Mouse (Mus musculus) limb, embryonic 11.5 days (tissue): ENCODE data around the gene Gm28038. TPM values are rescaled to one million over a fixed set of nuclear protein-coding genes. Genes with fewer than 3 reads are reported as not detected.

Source experiments
- ATAC-seq: fragments of 200-750 bp; cut with Nextera tagmentation; 2 replicates; pipeline ENCODE4 v1.8.0; 2017; ENCODE audit warnings: low read depth; ENCODE audit not compliant: insufficient number of reproducible peaks, low FRiP score, low TSS enrichment
- DNase-seq: peaks from one replicate; pipeline ENCODE4 v3.0.0-alpha.2; 2015; ENCODE audit warnings: low spot score
- H3K27ac ChIP-seq: fragments of 300-500 bp; sonication (generic); replicated peaks from 2 replicates; pipeline ENCODE4 v1.5.1; 2014; ENCODE audit warnings: low read depth, mild to moderate bottlenecking, low read length
- H3K27me3 ChIP-seq: fragments of 300-500 bp; sonication (generic); 2 replicates; pipeline ENCODE4 v1.6.1; 2014; ENCODE audit warnings: mild to moderate bottlenecking, low read length, mixed read lengths; ENCODE audit not compliant: control insufficient read depth, insufficient read depth
- H3K36me3 ChIP-seq: fragments of 300-500 bp; sonication (generic); 2 replicates; pipeline ENCODE4 v1.6.1; 2014; ENCODE audit warnings: mild to moderate bottlenecking, low read length, moderate library complexity, mixed read lengths; ENCODE audit not compliant: control insufficient read depth, insufficient read depth
- H3K4me1 ChIP-seq: fragments of 300-500 bp; sonication (generic); 2 replicates; pipeline ENCODE4 v1.6.1; 2014; ENCODE audit warnings: low read length, mixed read lengths; ENCODE audit not compliant: control insufficient read depth, insufficient read depth
- H3K4me2 ChIP-seq: fragments of 300-500 bp; sonication (generic); 2 replicates; pipeline ENCODE4 v1.6.1; 2014; ENCODE audit warnings: low read depth, mild to moderate bottlenecking, moderate library complexity; ENCODE audit not compliant: severe bottlenecking
- H3K4me3 ChIP-seq: fragments of 300-500 bp; sonication (generic); 2 replicates; pipeline ENCODE4 v1.5.1; 2014; ENCODE audit warnings: low read depth, low read length
- H3K9ac ChIP-seq: fragments of 300-500 bp; sonication (generic); 2 replicates; pipeline ENCODE4 v1.6.1; 2014; ENCODE audit warnings: mild to moderate bottlenecking, low read length
- H3K9me3 ChIP-seq: fragments of 300-500 bp; sonication (generic); 2 replicates; pipeline ENCODE4 v1.6.1; 2016; ENCODE audit warnings: low read length; ENCODE audit not compliant: control insufficient read depth
- WGBS: fragments of 180-500 bp; shearing (Covaris S2); extraction: QIAGEN DNeasy Blood & Tissue Kit; methylation state at CpG from one replicate; pipeline ENCODE4 v1.1.7; 2014; 5-methylcytosine and 5-hydroxymethylcytosine counted together
- polyA plus RNA-seq: library from polyadenylated mRNA; unstranded; fragments of >200 nt; fragmentation: Nextera tagmentation; extraction: Ambion mirVana; gene quantifications from 2 replicates; pipeline ENCODE4 v1.2.1, GENCODE M21; 2014

The Gm28038 gene
- polyA plus RNA-seq, 1 experiment from 2014 or later: not detected

GRCm38 (mm10) chr2:30267466-30267865, 13.4 kb upstream of the Gm28038 start:
- H3K4me3 ChIP-seq: no peak overlapping the region
- ATAC-seq: no peak
- no peak overlapping the region for H3K4me2 ChIP-seq
- no peaks in the 10 kb centered on the region for H3K27me3 ChIP-seq
- H3K4me1 ChIP-seq: peaks cover 14% of the 10 kb centered on the region
- no peak overlapping the region for H3K27ac ChIP-seq
- H3K36me3 ChIP-seq: peaks cover 4% of the 10 kb centered on the region
- no peak for DNase-seq
- H3K9ac ChIP-seq: no peak overlapping the region
- WGBS: 94% methylated on average over 2 of the region's 2 CpGs
- H3K9me3 ChIP-seq: no peaks in the 10 kb centered on the region

GRCm38 (mm10) chr2:30268371-30268770, 12.5 kb upstream of the Gm28038 start:
- Histone ChIP-seq H3K27me3 (no peaks in the 10 kb centered on the region), H3K36me3 (peaks cover under 1% of the 10 kb centered on the region), H3K4me3 (no peak overlapping the region), H3K9me3 (no peaks in the 10 kb centered on the region), H3K4me2 (no peak overlapping the region), H3K27ac (no peak overlapping the region), H3K9ac (no peak overlapping the region), H3K4me1 (peaks cover 14% of the 10 kb centered on the region)
- 56% methylated on average over 4 of the region's 4 CpGs for WGBS
- ATAC-seq (no peak), DNase-seq (no peak)

GRCm38 (mm10) chr2:30269241-30269990, 11.4 kb upstream of the Gm28038 start:
- no peak overlapping the region for H3K4me3 ChIP-seq
- H3K27me3 ChIP-seq: no peaks in the 10 kb centered on the region
- 92% methylated on average over 17 of the region's 17 CpGs for WGBS
- no peaks in the 10 kb centered on the region for H3K9me3 ChIP-seq
- ATAC-seq (no peak), DNase-seq (no peak)
- H3K9ac ChIP-seq: no peak overlapping the region
- H3K36me3 ChIP-seq: no peaks in the 10 kb centered on the region
- H3K27ac ChIP-seq: no peak overlapping the region
- H3K4me2 ChIP-seq: no peak overlapping the region
- H3K4me1 ChIP-seq: peaks cover 14% of the 10 kb centered on the region

- Histone ChIP-seq H3K4me2 (no peak overlapping the region), H3K36me3 (no peaks in the 10 kb centered on the region), H3K27me3 (no peaks in the 10 kb centered on the region), H3K4me3 (no peak overlapping the region), H3K27ac (no peak overlapping the region), H3K4me1 (peaks cover 9% of the 10 kb centered on the region), H3K9me3 (no peaks in the 10 kb centered on the region), H3K9ac (no peak overlapping the region)
- DNase-seq (peak; percentile 53), ATAC-seq (no peak)
- 59% methylated on average over 1 of the region's 1 CpGs for WGBS
Observed at GRCm38 (mm10) chr2:30270134-30270533, 10.7 kb upstream of the Gm28038 start.

- Histone ChIP-seq H3K4me1 (peaks cover 5% of the 10 kb centered on the region), H3K27ac (no peak overlapping the region), H3K9me3 (no peaks in the 10 kb centered on the region), H3K4me3 (no peak overlapping the region), H3K4me2 (no peak overlapping the region), H3K27me3 (no peaks in the 10 kb centered on the region), H3K36me3 (no peaks in the 10 kb centered on the region), H3K9ac (no peak overlapping the region)
- WGBS: 93% methylated on average over 3 of the region's 3 CpGs
- ATAC-seq (no peak), DNase-seq (no peak)
Observed at GRCm38 (mm10) chr2:30281651-30282050, 808 bp downstream of the Gm28038 start.

- Histone ChIP-seq H3K4me1 (peaks cover 13% of the 10 kb centered on the region), H3K9ac (no peak overlapping the region), H3K27me3 (no peaks in the 10 kb centered on the region), H3K27ac (no peak overlapping the region), H3K9me3 (no peaks in the 10 kb centered on the region), H3K36me3 (no peaks in the 10 kb centered on the region), H3K4me2 (no peak overlapping the region), H3K4me3 (no peak overlapping the region)
- DNase-seq (no peak), ATAC-seq (no peak)
- WGBS: 95% methylated on average over 2 of the region's 2 CpGs
Observed at GRCm38 (mm10) chr2:30283193-30283592, 2.4 kb downstream of the Gm28038 start.

- peak overlapping the region; percentile 84 for H3K4me3 ChIP-seq
Observed at GRCm38 (mm10) chr2:30285004-30285403, 4.2 kb downstream of the Gm28038 start.

GRCm38 (mm10) chr2:30285416-30286181, 4.8 kb downstream of the Gm28038 start:
- DNase-seq: no peak

More at GRCm38 (mm10) chr2:30285004-30285403, 4.2 kb downstream of the Gm28038 start:
- no peak overlapping the region; the same call in 1 of the 2 replicates for H3K9ac ChIP-seq
- no peaks in the 10 kb centered on the region for H3K9me3 ChIP-seq
- ATAC-seq (no peak), DNase-seq (no peak)
- H3K27me3 ChIP-seq: no peaks in the 10 kb centered on the region
- peaks cover 13% of the 10 kb centered on the region for H3K4me1 ChIP-seq
- WGBS: 93% methylated on average over 5 of the region's 5 CpGs
- no peak overlapping the region for H3K27ac ChIP-seq
- peak overlapping the region; percentile 75 for H3K4me2 ChIP-seq
- H3K36me3 ChIP-seq: 0 out of 2 replicates have a peak, but pooled peaks cover 2% of the 10 kb centered on the region

More at GRCm38 (mm10) chr2:30285416-30286181, 4.8 kb downstream of the Gm28038 start:
- peak overlapping the region; percentile 84 for H3K4me3 ChIP-seq
- peak overlapping the region; percentile 75 for H3K4me2 ChIP-seq
- peak overlapping the region; percentile 9 for H3K9ac ChIP-seq
- WGBS: 16% methylated on average over 38 of the region's 38 CpGs
- peak; percentile 45 for ATAC-seq
- peaks cover 13% of the 10 kb centered on the region for H3K4me1 ChIP-seq
- H3K27me3 ChIP-seq: no peaks in the 10 kb centered on the region
- no peak overlapping the region for H3K27ac ChIP-seq
- H3K9me3 ChIP-seq: no peaks in the 10 kb centered on the region
- 0 out of 2 replicates have a peak, but pooled peaks cover 2% of the 10 kb centered on the region for H3K36me3 ChIP-seq
